ENCODE assay signal across 8 mouse cellular contexts in the genomic region with DNA sequence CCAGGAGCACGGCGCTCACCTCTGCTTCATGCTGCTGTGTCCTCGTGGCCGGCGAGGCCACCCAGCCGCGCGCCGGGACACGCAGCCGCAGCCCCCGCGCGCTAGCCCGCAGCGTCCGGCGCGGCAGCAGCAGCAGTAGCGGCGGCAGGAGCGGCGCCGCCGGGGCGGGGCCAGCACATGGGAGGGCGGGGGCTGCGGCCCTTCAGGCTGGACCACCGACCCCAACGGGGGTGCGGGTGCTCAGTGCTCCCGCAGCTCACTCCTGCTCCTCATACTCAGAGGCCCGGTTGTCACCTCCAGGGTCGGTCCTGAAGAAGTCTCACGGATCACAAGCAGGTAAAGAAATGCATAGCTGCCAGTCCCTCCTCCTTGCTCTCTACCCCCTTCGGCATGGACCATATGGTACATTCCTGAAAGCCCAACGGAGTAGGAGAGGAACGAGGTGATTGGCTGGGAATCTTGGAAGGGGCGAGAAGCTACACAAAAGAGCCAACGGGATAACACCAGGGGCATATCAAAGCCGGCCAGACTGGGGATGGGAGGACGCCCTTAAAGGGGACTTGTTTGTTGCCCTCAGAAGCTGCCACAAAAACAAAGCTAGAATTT. TPM values are rescaled to one million over a fixed set of nuclear protein-coding genes. Genes with fewer than 3 reads are reported as not detected.
DNase-seq lines count a peak whose midpoint lies in the region; ATAC-seq lines count a peak whose summit lies in the region.

No protein-coding gene starts in this region.

- peak overlapping the region; percentile 80 for H3K27ac ChIP-seq in hindbrain, embryonic 11.5 days (ENCODE audit: low read depth, low read length)

- peak; percentile 95 for DNase-seq in MN1 (ENCODE audit: low spot score)
- peak; percentile 97 for DNase-seq in cerebellum, adult 9-10 months
- DNase-seq in hindbrain, embryonic 11.5 days (ENCODE audit: low spot score), result peak; percentile 92
- DNase-seq in layer of hippocampus, postnatal 10 days (ENCODE audit: low spot score in 2 of 2), result peak; percentile 89 to 91
- DNase-seq in lung, postnatal 10 days, result peak; percentile 95
- DNase-seq in ovary, postnatal 36 days (ENCODE audit: low spot score), result peak; percentile 87
- DNase-seq in thymus, postnatal 25 days, result peak; percentile 88

- 0% methylated on average over 39 of the region's 42 CpGs for WGBS in hindbrain, embryonic 11.5 days

- peak overlapping the region; percentile 75 for H3K9ac ChIP-seq in hindbrain, embryonic 11.5 days (ENCODE audit: low read depth, low read length)

- H3K4me1 ChIP-seq in hindbrain, embryonic 11.5 days (replicated peaks; ENCODE audit: control insufficient read depth, insufficient read depth, low read length), result peaks cover 6% of the 10 kb centered on the region

- H3K4me2 ChIP-seq in hindbrain, embryonic 11.5 days (replicated peaks; ENCODE audit: low read depth, low read length), result peak overlapping the region; percentile 96

- peak; percentile 89 for ATAC-seq in frontal cortex, adult (ENCODE audit: low TSS enrichment)
- peak; percentile 97 for ATAC-seq in hindbrain, embryonic 11.5 days (ENCODE audit: low FRiP score)

- no peaks in the 10 kb centered on the region for H3K9me3 ChIP-seq in hindbrain, embryonic 11.5 days (ENCODE audit: control insufficient read depth, low read length)

- H3K36me3 ChIP-seq in hindbrain, embryonic 11.5 days (ENCODE audit: control insufficient read depth, insufficient read depth, low read length), result no peaks in the 10 kb centered on the region

- H3K27me3 ChIP-seq in hindbrain, embryonic 11.5 days (ENCODE audit: control insufficient read depth, insufficient read depth, low read length), result no peaks in the 10 kb centered on the region

- H3K4me3 ChIP-seq in hindbrain, embryonic 11.5 days (ENCODE audit: low read depth, low read length), result peak overlapping the region; percentile 58

RNA-seq across cellular contexts. Expression of a gene that starts 20.7 kb away (rescaled TPM):
- 17.1 and 27.4 TPM in 2 replicates for polyA plus RNA-seq in hindbrain, embryonic 11.5 days (2014; fragmentation: Nextera tagmentation; extraction: Ambion mirVana)
- total RNA-seq in layer of hippocampus, postnatal 10 days (2021), result 10 to 100 TPM; 90.1 to 98.8 TPM

Comparison
In these comparisons a context has a peak if more than half of its experiments do, and no peak if none do; other contexts are left out.
1. Peak in every context shown above with its lines: DNase-seq, ATAC-seq, H3K4me3 ChIP-seq and H3K27ac ChIP-seq.